ENCODE assay signal across 20 mouse cellular contexts in genomic region chr2:148030991-148031675, GRCm38 (mm10). TPM values are rescaled to one million over a fixed set of nuclear protein-coding genes. Genes with fewer than 3 reads are reported as not detected.
A peak's percentile ranks its signal among the peaks of the same experiment; 100 is the strongest.
DNase-seq lines count a peak whose midpoint lies in the region; ATAC-seq and TF ChIP-seq lines count a peak whose summit lies in the region.
"Had no signal": no experiment of that assay in that cellular context is flagged by ENCODE, and none has a peak within 500 bp of the region (broad histone marks: within the 10 kb centered on the region; RNA-seq: fewer than 3 reads in every experiment).

No protein-coding gene starts in this region.

- no peaks in the 10 kb centered on the region for H3K27me3 ChIP-seq in liver, adult 2 months (ENCODE audit: control insufficient read depth, insufficient read depth, low read length)
- peaks cover 90% of the 10 kb centered on the region for H3K27me3 ChIP-seq in midbrain, embryonic 12.5 days
- H3K27me3 ChIP-seq in midbrain, embryonic 14.5 days (ENCODE audit: control insufficient read depth, insufficient read depth, low read length) = peaks cover 94% of the 10 kb centered on the region
- H3K27me3 ChIP-seq in liver, embryonic 12.5 days (replicated peaks) = peaks cover 83% of the 10 kb centered on the region
- peaks cover 32% of the 10 kb centered on the region for H3K27me3 ChIP-seq in liver, embryonic 16.5 days (ENCODE audit: control insufficient read depth, insufficient read depth, low read depth, low read length)

- peak overlapping the region; percentile 33; the same call in 1 of the 2 replicates for H3K9ac ChIP-seq in liver, adult 2 months (ENCODE audit: low read depth, low read length)
- H3K9ac ChIP-seq in midbrain, embryonic 12.5 days (replicated peaks) = no peak overlapping the region
- H3K9ac ChIP-seq in midbrain, embryonic 14.5 days (replicated peaks; ENCODE audit: low read length) = no peak overlapping the region
- H3K9ac ChIP-seq in liver, embryonic 12.5 days = no peak overlapping the region
- H3K9ac ChIP-seq in liver, embryonic 16.5 days (ENCODE audit: low read depth, low read length) = no peak overlapping the region
- H3K9ac ChIP-seq: embryonic facial prominence, embryonic 12.5 days; forebrain, embryonic 15.5 days; heart, embryonic 12.5 days; kidney, embryonic 15.5 days had no signal

- peak; percentile 29 for DNase-seq in liver, adult 2 months (ENCODE audit: extremely low read depth, low read depth, low spot score)
- no peak for DNase-seq in liver
- no peak for DNase-seq in midbrain, embryonic 14.5 days
- DNase-seq in layer of hippocampus, adult 8-10 months (ENCODE audit: low spot score in 2 of 2) = no peak
- DNase-seq: right cerebral cortex, adult 18-20 months had no signal

- no peaks in the 10 kb centered on the region for H3K9me3 ChIP-seq in midbrain, embryonic 12.5 days
- H3K9me3 ChIP-seq in midbrain, embryonic 14.5 days (ENCODE audit: control insufficient read depth, low read length) = no peaks in the 10 kb centered on the region
- no peaks in the 10 kb centered on the region for H3K9me3 ChIP-seq in liver, embryonic 12.5 days (replicated peaks)
- no peaks in the 10 kb centered on the region for H3K9me3 ChIP-seq in liver, embryonic 16.5 days (replicated peaks; ENCODE audit: control insufficient read depth, low read length)
- H3K9me3 ChIP-seq: embryonic facial prominence, embryonic 12.5 days; forebrain, embryonic 15.5 days; heart, embryonic 12.5 days; kidney, embryonic 15.5 days had no signal

- no peak overlapping the region for H3K4me3 ChIP-seq in liver, adult 2 months (ENCODE audit: insufficient read depth, low read depth, low read length)
- no peak overlapping the region for H3K4me3 ChIP-seq in midbrain, embryonic 12.5 days
- H3K4me3 ChIP-seq in midbrain, embryonic 14.5 days (replicated peaks; ENCODE audit: low read depth, low read length) = no peak overlapping the region
- H3K4me3 ChIP-seq in liver, embryonic 12.5 days = no peak overlapping the region
- H3K4me3 ChIP-seq in liver, embryonic 16.5 days (ENCODE audit: low read depth, low read length) = no peak overlapping the region
- H3K4me3 ChIP-seq: embryonic facial prominence, embryonic 12.5 days; forebrain, embryonic 15.5 days; kidney, embryonic 15.5 days; myocyte had no signal

- H3K79me2 ChIP-seq in liver, adult 2 months (ENCODE audit: control insufficient read depth, insufficient read depth, low read length) = peaks cover 6% of the 10 kb centered on the region; the same call in 1 of the 2 replicates

- H3K27ac ChIP-seq in liver, adult 2 months (replicated peaks; ENCODE audit: insufficient read depth, low read depth, low read length) = peak overlapping the region; percentile 74
- H3K27ac ChIP-seq in midbrain, embryonic 12.5 days (replicated peaks) = no peak overlapping the region
- no peak overlapping the region for H3K27ac ChIP-seq in midbrain, embryonic 14.5 days (replicated peaks; ENCODE audit: low read depth, low read length)
- no peak overlapping the region for H3K27ac ChIP-seq in liver, embryonic 12.5 days
- H3K27ac ChIP-seq in liver, embryonic 16.5 days (ENCODE audit: low read length) = no peak overlapping the region
- H3K27ac ChIP-seq: embryonic facial prominence, embryonic 12.5 days; forebrain, embryonic 15.5 days; kidney, embryonic 15.5 days had no signal

- 21% methylated on average over 6 of the region's 6 CpGs for WGBS in liver, adult 2 months
- WGBS in midbrain, embryonic 12.5 days = 4% methylated on average over 6 of the region's 6 CpGs
- WGBS in midbrain, embryonic 14.5 days = 2% methylated on average over 6 of the region's 6 CpGs
- WGBS in liver, embryonic 12.5 days (ENCODE audit: insufficient replicate concordance) = 13% methylated on average over 6 of the region's 6 CpGs
- WGBS in liver, embryonic 16.5 days (ENCODE audit: insufficient replicate concordance) = 6% methylated on average over 6 of the region's 6 CpGs

- no peak for TF ChIP-seq POLR2A in liver, adult 2 months (IDR thresholded peaks at IDR 0.05; ENCODE audit: extremely low read depth, insufficient read depth, low read length)

- H3K36me3 ChIP-seq in liver, adult 2 months (ENCODE audit: control insufficient read depth, insufficient read depth, low read length) = peaks cover 48% of the 10 kb centered on the region
- H3K36me3 ChIP-seq in midbrain, embryonic 12.5 days = no peaks in the 10 kb centered on the region
- H3K36me3 ChIP-seq in midbrain, embryonic 14.5 days (ENCODE audit: control insufficient read depth, insufficient read depth, low read length) = no peaks in the 10 kb centered on the region
- no peaks in the 10 kb centered on the region for H3K36me3 ChIP-seq in liver, embryonic 12.5 days
- H3K36me3 ChIP-seq in liver, embryonic 16.5 days (ENCODE audit: control insufficient read depth, insufficient read depth) = no peaks in the 10 kb centered on the region
- H3K36me3 ChIP-seq: embryonic facial prominence, embryonic 12.5 days; forebrain, embryonic 15.5 days; G1E; heart, embryonic 12.5 days; kidney, embryonic 15.5 days had no signal

- H3K4me1 ChIP-seq in liver, adult 2 months (ENCODE audit: control insufficient read depth, insufficient read depth, low read length) = peaks cover 42% of the 10 kb centered on the region
- no peaks in the 10 kb centered on the region for H3K4me1 ChIP-seq in midbrain, embryonic 12.5 days
- no peaks in the 10 kb centered on the region for H3K4me1 ChIP-seq in midbrain, embryonic 14.5 days (ENCODE audit: control insufficient read depth, insufficient read depth, low read length)
- no peaks in the 10 kb centered on the region for H3K4me1 ChIP-seq in liver, embryonic 12.5 days
- H3K4me1 ChIP-seq in liver, embryonic 16.5 days (ENCODE audit: control insufficient read depth, low read depth, low read length) = no peaks in the 10 kb centered on the region; the same call in 1 of the 2 replicates
- H3K4me1 ChIP-seq: embryonic facial prominence, embryonic 12.5 days; forebrain, embryonic 15.5 days; heart, embryonic 12.5 days had no signal

- H3K4me2 ChIP-seq in midbrain, embryonic 12.5 days (replicated peaks) = peak overlapping the region; percentile 14; the same call in 1 of the 2 replicates
- H3K4me2 ChIP-seq in midbrain, embryonic 14.5 days (ENCODE audit: low read length) = no peak overlapping the region
- peak overlapping the region; percentile 40 for H3K4me2 ChIP-seq in liver, embryonic 12.5 days
- H3K4me2 ChIP-seq in liver, embryonic 16.5 days (ENCODE audit: low read depth, low read length) = peak overlapping the region; percentile 47
- H3K4me2 ChIP-seq: embryonic facial prominence, embryonic 12.5 days; forebrain, embryonic 15.5 days; kidney, embryonic 15.5 days had no signal

- TF ChIP-seq CTCF in liver, adult 2 months (IDR thresholded peaks at IDR 0.05; ENCODE audit: low read depth, low read length) = no peak

- no peak for ATAC-seq in midbrain, embryonic 12.5 days (ENCODE audit: low FRiP score, low read depth)
- ATAC-seq in midbrain, embryonic 14.5 days (ENCODE audit: low FRiP score, low TSS enrichment) = no peak
- no peak for ATAC-seq in liver, embryonic 12.5 days
- no peak for ATAC-seq in liver, embryonic 16.5 days (ENCODE audit: low read depth)

RNA-seq across cellular contexts. Expression of gene Foxa2, which starts 15.6 kb away (rescaled TPM):
- 11.2 and 14.2 TPM in 2 replicates for total RNA-seq in liver, adult 2 months (2014; rRNA removed)
- polyA plus RNA-seq in liver, adult 2 months (2012; rRNA removed) = 66.4 and 103 TPM in 2 replicates
- 6.7 and 14.0 TPM in 2 replicates for polyA plus RNA-seq in midbrain, embryonic 12.5 days (2016; fragmentation: Nextera tagmentation; extraction: Ambion mirVana)
- polyA plus RNA-seq in midbrain, embryonic 14.5 days (2014; fragmentation: Nextera tagmentation; extraction: Ambion mirVana) = 5.1 and 8.1 TPM in 2 replicates
- 5.0 and 5.4 TPM in 2 replicates for polyA plus RNA-seq in liver, embryonic 12.5 days (2016; fragmentation: Nextera tagmentation; extraction: Ambion mirVana)
- 2.9 and 3.8 TPM in 2 replicates for polyA plus RNA-seq in liver, embryonic 16.5 days (2015; fragmentation: Nextera tagmentation; extraction: Ambion mirVana)
- not detected for total RNA-seq in layer of hippocampus, adult 8-10 months (2022)
- total RNA-seq: adrenal gland, adult 18-20 months; gastrocnemius, postnatal 4 days; heart, postnatal 25 days; layer of hippocampus, postnatal 25 days; left cerebral cortex, postnatal 14 days; megakaryocyte, adult 5-6 weeks had no signal
- polyA plus RNA-seq: forebrain, embryonic 15.5 days; G1E had no signal
